Mouse (Mus musculus) cerebellum, postnatal 4 days (tissue): Measurements from ENCODE around the gene Alpi.

Experiments
- DNase-seq, 2 experiments: peaks; one replicate each; pipeline ENCODE4 v3.0.0; 2022; ENCODE audit warnings: low spot score in 2 of 2, mixed read lengths in 1 of 2

Alpi gene

DNA sequence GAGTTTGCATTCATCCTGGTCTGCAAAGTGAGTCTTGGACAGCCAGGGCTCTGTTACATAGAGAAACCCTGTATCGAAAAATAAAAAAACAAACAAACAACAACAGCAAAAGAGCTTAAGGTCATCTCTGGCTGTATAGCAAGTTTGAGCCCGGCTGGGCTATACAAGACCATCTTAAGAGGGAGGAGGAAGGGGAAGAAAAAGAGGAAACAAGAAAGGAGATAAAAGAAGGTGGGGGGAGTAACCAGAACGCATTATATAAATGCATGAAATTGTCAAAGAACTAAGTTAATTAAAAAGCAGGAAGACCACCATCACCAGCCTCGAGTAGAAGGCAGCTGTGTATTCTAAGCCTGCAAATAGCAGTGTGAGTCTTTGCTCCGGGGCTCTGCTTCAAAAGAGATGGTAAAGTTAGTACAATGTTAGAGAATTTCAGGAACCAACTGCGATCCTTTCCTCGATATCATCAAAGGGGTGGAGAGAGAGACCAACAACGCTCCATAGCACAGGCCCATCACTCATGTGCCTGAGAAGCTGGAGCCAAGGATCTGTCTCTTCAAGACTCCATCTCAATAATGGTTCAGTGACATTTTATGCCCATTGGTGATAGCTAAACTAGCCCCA is 42.3 kb downstream of the Alpi start:
- DNase-seq: no peak

DNA sequence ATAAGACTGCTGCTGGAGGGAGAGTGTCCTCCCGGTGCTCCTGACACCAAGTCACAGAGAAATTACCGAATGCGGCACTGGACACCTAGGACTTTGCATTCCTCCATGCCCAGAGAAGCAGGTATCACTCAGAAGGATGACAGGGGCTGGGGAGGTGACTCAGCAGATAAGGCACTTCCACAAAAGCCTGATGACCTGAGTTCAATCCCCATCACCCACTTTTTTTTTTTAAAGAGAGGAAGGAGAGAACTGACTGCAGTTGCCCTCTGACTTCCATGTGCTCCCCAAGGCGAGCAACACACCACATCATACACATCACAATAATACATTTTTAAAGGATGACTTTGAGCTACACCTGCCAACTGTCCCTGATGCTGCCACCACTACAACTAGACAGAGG is 44.3 kb downstream of the Alpi start:
- DNase-seq: no peak

DNA sequence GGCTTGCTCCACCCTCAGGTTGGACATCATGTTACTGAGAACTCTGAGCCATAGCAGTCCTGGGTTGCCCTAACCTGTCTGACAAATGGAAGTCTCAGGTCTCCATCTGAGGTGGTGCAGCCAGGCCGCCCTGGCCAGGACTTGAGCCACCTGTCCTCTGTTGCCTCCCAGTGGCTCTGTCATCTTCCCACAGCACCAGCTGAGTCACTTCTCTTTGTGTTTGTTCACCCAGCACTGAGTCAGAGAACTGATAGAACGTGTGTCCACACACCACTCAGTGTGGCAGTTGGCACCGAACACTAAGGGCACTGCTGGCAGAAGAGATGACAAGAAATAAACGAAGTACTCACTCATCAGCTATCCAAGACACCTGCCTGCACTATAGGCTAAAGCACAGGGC is 50.0 kb downstream of the Alpi start:
- DNase-seq: no peak

DNA sequence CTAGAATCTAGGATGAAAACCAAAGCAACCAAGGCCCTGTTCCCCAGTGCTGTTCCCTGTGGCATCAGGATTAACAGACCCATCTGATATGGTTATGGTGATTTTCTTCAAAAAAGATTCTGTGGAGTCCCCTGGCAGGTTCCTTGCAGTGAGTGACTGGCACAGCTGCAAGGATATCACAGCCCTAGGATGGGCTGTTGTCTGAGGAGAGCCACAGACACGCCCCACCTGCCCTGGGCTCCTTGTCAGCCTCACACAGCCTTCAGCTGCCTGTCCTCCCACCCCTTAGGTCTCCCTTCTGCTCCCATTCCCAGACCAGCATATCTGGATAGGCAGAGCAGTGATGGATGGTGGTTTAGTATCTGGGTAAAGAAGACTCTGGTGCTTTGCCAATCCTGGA is 50.7 kb downstream of the Alpi start:
- no peak for DNase-seq

GRCm38 (mm10) chr1:87050072-87050471 is 51.3 kb downstream of the Alpi start:
- DNase-seq: no peak
